Mouse (Mus musculus) layer of hippocampus, postnatal 25 days (tissue): ENCODE data around the gene Actl6b. TPM values are rescaled to one million over a fixed set of nuclear protein-coding genes. Genes with fewer than 3 reads are reported as not detected.

Experiments used
- DNase-seq, 2 experiments: peaks; one replicate each; pipeline ENCODE4 v3.0.0; 2022; ENCODE audit warnings: mixed read lengths in 2 of 2, low spot score in 1 of 2; ENCODE audit errors: extremely low spot score in 1 of 2
- total RNA-seq, 2 experiments: library from RNA; stranded (reverse); gene quantifications; 2 replicates each; pipeline ENCODE4 v1.2.3; 2021

Gene Actl6b
- total RNA-seq: 100 to 1,000 TPM; 129 to 132 TPM

DNA sequence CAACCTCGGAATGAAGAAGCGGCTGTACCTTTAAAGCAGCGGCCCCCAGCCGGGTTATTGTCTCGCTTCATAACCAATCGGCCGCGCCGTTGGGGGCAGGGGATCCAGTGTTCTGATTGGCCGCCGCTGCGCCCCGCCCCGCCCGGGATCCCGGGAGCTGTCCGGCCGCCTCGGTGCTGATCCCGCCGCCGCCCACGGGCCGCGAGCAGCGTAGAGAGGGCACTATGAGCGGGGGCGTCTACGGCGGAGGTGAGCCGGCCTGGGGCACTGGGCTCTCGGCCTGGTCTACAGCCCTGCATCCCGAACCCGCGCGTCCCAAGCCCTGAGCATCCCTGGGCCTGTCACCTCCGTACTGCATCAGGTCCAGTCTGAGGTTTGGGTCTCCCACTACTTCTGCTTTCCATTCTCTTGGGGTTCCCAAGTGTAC lies at the start of gene Actl6b:
Gene Actl6b, plus strand, starts transcription at position 107 of the 427 bp plus-strand sequence.
- DNase-seq: peak; percentile 84 to 86

DNA sequence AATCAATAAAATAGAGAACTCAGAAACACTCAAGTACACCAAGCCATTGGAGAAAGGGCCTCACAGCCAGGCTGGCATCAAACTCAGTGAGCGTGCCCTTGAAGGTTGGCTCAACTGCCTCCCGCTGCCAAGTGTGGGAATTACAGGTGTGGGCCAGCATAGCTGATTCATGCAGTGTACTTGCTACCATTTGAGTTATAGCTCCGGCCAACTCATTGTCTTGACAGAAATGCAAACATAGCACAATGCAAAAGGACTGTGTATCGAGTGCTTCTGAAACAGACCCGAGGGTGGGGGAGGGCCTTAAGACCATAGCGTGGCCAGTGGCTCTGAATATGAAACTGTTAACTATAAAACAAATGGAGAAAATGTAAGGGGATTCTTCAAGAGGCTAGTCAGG lies 49.3 kb upstream of the Actl6b start:
- no peak for DNase-seq

DNA sequence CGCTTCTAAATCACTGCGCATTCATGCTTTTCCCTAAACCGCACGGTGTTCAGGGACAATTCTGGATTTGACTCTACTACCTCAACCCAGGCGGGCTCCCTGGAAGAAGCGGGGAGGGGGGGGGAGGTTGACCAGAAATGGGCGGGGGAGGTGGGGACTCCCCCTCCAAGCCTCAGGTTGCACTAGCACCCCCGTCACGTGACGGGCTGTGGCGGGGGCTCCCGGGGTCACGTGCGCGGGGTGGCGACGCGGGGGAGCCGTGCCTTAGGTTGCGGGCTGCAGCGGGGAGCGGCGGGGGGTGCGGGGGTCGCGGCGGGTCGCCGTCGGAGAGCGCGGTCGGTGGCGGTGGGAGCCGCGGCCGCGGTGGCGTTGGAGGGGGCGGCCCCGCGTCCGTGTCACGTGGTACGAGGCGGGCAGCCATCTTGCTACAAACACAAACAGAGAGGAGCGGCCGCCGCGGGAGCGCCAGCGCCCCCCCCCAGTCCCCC lies 43.3 kb upstream of the Actl6b start:
- DNase-seq: peak; percentile 60 to 82

DNA sequence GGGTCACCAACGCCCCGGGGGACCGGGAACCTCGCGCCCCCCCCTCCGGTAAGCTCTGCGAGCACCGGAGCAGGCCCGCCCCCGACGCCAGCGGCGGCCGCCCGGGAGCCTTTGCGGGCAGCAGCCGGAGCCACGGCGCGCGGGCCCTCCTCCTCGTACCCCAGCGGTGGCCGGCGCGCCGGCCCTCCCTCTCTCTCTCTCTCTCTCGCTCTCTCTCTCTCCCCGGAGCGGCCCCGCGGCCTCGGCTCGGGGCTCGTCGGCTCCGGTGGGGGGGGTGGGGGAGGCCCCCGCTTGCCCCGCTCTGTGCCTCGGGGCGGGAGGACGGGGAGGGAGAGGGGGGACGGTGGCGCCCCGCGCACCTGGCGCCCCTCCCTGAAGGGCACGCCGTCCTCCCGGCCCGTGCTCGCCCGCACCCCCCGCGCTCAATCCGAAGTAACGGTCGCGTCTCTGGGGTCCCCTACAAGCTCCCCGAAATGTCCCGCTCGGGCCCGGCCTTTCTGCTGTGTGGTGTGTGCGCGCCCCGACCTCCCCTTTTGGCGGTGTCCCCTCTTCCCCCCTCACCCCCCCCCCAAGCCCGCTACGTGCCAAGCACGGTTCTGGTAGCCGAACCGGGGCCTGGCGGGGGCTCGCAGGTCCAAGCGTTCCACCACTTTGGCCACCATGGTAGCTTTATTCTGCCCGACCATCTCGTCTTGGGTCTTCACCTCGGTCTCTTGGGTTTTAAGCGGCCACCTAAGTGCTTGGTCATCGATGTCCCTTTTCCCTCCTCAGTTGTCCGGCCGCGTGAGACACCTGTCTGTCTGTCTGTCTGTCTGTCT lies 42.5 kb upstream of the Actl6b start:
- DNase-seq: peak in 1 of 2 experiments; percentile 12

DNA sequence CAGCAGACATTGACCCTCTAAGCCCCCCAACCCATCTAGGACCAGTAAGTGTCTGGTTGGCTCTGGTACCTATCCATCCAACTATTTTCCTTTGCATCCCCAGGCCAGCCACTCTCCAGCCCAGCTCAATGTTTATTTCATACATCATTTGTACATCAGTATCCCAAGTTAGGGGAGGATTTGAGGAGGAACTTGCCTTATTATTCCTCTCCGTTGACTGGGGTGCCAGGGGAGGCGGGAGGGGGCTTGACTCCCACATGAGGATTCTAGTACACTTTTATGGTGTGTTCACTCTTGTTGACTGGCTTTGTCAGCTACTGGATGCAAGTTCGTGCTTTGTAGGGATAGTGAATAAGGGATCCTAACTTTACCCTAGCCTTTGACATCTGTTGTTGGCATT lies 41.6 kb upstream of the Actl6b start:
- DNase-seq: no peak

DNA sequence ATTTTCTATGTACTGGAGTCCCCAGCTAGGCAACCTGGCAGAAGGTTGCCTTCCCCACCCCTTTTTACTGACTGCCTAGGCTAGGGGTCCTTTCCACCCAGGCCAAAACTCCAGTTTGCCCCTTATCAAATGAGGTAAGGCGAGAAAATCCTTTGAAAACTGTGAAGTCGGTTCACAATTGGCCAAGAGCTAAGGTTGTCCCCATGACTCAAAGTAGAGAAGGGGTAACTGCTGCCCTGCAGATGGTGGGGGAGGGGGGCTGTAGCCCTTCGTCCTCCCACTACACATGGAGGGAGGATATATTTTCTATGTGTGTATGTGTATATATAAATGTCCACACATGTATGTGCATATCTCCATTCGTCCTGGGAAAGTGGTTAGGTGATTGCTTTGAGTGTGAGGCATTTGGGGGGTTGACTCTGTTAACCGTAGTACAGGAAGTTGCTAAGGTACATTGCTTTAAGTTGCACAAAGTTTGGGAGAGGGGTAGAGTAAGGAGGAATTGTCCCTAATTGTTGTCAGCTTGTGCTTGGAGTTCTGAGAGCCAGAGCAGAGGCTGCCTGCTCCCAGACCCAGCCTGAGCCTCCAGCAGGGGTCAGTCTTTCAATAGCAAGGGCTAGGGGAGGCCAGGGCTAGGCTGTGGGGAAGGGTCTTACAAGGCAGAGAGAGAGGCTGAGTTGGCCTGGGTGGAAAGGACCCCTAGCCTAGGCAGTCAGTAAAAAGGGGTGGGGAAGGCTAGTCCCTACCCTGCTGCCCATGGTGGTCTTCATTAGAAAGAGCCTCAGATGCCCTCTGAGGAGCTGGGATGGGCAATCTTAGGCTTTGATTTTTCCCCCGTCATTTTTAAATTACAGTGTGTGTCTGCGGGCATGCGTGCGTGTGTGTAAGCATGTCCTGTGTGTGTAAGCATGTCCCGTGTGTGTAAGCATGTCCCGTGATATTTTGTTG lies 40.2 kb upstream of the Actl6b start:
- peak in 1 of 2 experiments; percentile 34 for DNase-seq

DNA sequence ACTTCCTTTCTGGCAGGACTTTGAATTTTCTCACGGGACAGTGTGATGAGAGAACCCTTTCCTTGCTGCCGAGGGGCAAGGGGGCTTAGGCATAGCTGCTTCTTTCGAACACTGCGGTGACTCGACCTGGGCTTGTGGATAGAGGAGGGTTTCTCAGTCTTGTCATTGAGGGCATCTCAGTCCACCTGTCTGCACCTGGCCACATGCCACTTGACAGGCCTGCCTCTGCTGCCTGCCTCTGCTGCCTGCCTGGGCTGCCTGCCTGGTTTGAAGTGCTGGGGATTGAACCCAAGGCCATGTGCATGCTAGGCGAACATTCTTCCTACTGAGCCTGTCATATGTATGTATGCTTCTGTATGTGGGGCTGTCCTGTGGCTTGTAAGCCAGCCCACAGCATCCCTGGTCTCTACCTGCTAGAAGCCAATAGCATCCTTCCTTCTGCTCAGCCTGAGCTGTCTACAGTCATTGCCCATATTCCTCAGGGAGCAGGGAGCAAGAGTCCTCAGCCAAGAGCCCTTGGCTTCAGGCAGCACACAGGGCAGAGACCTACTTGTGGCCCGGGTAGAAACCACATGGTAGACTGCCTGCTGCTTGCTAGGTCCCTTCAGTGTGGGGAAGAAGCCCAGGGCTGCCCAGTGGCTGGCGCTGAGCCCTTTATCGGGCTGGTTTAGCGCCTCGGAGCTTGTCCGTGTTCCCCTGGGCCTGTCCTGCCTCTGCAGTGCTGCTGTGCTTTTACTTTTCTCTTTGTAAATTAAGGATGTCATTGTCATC lies 39.2 kb upstream of the Actl6b start:
- DNase-seq: no peak

DNA sequence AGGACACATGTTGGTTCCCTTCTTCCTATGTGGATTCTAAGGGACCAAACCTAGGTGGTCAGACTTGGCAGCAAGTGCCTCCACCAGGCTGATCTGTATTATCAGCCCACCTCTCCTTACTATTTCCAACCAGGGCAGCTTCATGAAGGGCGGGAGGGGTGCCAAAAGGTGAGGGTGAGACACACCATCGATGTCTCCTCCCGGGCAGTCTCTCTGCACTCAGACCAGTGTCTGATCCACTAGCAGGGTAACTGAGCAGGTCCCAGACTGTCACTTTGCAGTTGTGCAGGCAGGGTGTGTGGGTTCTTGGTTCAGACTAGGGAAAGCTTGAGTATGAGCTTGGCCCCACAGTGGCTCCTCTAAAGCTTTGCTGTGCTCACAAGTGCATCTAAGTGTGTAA lies 38.5 kb upstream of the Actl6b start:
- DNase-seq: no peak

DNA sequence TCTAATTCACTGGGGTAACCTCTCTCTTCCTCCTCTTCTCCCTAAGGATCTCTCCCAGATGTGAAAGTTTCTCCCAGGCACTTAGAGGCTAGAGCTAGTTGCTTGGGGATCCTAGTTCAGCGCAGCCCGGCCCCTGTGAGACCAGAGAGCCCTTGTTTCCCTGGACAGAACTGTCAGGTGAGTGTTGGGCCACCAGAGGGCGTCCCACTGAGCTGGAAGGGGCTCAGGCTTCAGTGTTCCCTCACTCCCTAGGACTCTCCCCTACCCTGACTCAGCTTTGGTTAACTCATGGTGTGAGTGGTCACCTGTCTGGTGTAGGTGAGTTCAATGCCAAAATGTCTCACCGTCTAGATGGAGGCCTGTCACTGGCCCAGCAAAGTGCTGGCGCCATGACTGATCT lies 34.9 kb upstream of the Actl6b start, which contains the start of gene Gigyf1:
Gene Gigyf1, plus strand, starts transcription at position 113 of the 400 bp plus-strand sequence.
- peak in 1 of 2 experiments; percentile 37 for DNase-seq

DNA sequence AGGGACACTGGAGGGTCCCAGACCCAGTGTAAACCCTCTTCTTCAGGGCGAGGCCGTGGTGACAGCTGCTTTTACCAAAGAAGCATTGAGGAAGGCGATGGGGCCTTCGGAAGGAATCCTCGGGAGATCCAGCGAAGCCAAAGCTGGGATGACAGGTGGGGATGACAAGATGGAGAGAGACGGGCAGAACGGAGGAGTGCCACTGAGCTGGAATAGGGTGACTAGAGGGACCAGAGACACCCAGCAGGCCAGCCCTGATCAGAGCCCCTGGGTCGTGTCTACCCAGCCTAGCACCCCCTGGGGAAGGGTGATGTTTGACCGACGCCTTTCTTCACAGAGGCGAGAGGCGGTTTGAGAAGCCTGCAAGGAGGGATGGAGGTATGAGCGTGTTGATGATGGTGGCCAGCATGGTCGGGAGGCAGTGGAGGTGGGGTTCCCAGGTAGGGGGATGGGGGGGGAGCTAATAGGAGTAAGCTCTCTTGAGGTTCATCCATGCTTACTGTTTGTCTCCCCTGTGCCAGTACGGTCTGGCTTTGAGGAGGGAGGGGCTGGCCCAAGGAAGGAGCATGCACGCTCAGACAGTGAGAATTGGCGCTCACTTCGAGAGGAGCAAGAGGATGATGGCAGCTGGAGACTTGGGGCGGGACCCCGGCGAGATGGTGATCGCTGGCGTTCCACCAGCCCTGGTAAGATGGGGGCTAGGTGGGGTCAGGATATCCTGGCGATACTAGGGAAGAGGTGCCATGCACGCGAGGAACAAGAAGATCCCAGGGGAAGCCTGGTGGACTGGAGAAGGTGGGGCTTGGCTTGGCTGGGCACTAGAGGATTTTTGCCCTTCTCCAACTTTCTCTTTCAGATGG lies 33.4 kb upstream of the Actl6b start:
- no peak for DNase-seq

DNA sequence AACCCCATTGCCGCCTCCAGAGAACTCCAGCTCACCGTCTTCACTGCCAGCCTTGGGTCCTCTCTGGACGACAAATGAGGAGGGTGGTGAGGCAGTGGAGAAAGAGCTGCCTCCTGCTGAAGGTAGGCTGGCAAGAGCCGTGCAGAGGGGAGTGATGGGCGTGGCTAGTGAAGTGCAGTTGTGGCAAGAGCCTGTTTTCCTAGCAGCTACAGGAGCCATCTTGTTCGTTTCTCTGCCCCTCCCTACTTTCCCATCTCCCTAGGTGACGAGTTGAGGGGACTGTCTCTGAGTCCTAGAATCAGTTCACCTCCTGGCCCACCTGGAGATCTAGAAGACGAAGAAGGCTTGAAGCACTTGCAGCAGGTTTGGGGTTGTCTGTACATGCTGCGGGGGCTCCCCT lies 31.5 kb upstream of the Actl6b start:
- DNase-seq: no peak

DNA sequence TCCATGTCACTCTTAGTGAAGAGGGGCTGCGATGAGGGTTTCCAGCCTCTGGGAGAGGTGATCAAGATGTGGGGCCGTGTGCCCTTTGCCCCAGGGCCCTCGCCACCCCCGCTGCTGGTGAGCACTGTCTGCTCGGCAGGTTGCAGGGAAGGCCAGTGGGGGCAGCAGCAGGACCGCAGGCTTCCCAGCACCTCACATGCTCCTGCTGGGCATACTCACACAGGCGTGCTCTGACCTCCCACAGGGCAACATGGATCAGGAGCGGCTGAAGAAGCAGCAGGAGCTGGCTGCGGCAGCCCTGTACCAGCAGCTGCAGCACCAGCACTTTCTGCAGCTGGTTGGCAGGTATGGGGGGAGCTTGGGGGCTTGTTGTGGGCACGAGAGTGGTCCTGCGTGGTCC lies 30.6 kb upstream of the Actl6b start:
- DNase-seq: no peak

DNA sequence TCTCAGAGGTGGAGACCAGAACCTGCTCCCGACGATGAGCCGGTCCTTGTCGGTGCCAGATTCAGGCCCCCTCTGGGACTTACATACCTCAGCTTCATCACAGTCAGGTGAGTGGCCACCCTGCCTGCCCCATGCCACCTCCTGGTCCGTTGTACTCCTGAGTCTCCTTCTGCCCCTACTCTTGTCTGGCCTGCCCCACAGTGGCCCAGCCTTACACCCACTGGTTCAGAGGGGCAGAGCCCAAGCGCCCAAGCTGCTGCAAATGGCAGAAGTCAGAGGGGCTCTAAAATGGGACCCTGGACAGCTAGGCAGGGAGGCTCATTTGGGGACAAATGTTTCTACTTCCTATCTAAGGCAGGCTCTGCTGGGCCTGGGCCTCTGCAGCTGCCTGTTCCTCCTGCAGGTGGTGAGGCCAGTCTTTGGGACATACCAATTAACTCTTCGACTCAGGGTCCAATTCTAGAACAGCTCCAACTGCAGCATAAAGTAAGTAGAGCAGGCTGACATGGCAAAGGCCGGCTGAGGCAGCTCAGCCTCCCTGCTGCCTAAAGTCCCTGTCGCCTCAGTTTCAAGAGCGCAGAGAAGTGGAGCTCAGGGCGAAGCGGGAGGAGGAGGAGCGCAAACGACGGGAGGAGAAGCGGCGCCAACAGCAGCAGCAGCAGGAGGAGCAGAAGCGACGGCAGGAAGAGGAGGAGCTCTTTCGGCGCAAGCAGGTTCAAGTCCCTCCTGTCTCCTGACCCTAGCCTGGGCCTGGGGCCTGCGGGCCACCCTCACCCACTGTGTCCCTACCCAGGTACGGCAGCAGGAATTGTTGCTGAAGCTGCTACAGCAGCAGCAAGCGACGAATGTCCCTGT lies 29.7 kb upstream of the Actl6b start:
- DNase-seq: no peak

DNA sequence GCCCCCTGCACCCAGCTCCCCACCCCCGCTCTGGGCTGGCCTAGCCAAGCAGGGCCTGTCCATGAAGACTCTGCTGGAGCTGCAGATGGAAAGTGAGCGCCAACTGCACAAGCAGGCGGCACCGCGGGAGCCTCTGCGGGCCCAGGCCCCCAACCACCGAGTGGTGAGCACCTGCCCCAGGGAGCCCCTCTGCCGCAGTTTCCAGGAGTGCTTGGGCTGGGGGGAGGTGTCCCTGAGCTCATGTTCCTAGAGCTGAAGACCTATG lies 29.1 kb upstream of the Actl6b start:
- no peak for DNase-seq

DNA sequence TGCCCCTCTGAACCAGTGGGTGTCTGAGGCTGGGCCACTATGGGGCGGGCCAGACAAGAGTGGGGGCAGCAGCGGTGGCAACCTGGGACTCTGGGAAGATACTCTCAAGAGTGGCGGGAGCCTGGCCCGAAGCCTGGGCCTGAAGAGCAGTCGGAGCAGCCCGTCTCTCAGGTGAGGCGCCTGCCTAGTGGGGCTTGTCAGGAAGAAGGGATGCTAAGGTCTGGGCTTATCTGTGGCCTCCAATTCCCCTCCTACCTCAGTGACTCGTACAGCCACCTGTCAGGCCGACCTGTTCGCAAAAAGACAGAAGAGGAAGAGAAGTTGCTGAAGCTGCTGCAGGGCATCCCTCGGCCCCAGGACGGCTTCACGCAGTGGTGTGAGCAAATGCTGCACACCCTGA lies 28.6 kb upstream of the Actl6b start:
- DNase-seq: no peak

DNA sequence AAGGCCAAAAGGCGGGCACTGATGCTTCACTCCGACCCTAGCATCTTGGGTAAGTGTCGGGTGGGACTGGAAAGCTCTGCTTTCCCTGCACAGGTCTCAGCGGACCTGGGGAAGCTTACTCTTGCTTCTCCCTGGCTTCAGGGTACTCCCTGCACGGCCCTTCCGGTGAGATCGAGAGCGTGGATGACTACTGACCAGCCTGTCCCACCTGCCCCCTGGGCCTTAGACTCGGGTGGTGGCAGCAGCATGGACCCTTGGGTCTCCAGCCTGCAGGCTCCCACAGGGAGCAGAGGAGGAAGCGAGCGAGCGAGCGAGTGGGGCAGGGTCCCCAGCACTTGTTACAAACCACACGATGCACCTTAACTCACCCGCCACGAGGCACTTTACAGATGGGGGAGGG lies 27.8 kb upstream of the Actl6b start:
- no peak for DNase-seq

DNA sequence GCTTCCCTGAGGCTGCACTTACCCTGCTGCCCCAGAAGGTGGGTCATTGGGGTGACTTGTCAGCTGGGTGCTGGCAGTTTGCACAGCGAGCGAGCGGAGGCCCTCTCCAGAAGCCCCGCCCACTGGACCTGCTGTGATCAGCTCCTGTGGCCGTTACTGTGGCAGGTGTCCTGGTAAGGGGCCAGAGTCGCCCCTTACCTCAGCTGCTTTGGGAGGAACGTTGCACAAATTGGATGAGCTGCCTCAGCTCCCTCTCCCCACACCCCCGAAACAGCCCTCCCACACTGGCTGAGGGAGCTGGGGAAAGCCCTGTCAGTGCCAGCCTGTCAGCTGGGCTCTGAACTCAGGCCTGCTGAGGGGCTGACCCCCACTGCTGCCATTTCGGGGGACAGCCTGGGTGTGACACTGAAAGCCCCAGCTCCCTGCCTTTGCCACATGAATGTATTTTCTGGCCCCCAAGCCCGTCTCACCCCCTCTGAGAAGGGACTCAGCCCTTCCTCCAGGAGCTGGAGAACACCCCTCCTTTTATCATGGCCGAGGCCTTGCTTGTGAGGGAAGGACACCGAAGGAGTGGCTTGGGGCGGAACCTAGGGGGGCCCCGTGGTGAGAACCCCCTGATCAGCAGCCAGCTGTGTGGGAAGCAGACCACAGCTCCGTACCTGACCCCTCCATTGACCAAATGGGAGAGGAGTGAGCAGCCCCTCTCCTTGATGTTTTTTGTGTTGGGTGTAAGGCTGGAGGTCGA lies 27.0 kb upstream of the Actl6b start:
- DNase-seq: no peak

DNA sequence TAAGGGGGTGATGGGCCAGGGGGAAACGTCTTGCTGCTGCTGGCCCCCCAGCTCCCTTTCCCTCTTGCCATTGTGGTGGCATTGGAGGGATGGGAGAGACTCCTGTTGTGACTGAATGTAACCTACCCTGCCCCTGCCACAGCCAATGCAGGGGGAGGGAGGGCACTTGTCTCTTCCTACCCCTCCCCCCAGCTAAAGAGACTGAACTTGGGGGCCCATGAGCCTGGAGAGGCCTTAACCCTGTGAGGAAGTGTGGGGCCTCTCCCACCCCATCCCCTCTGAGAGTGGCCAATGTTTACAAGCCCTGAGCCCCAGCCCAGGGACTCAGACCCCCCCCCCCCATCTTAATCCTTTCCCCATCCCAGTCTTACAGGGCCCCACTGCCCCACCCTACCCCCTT lies 25.9 kb upstream of the Actl6b start:
- no peak for DNase-seq
